Mouse (Mus musculus) heart, embryonic 14.5 days (tissue): ENCODE data around the gene Pakap. TPM values are rescaled to one million over a fixed set of nuclear protein-coding genes. Genes with fewer than 3 reads are reported as not detected.

Experiments
- ATAC-seq: fragments of 200-750 bp; cut with Nextera tagmentation; 2 replicates; pipeline ENCODE4 v1.8.0; 2017; ENCODE audit warnings: low read depth, moderate TSS enrichment; ENCODE audit not compliant: insufficient number of reproducible peaks, insufficient read depth, low FRiP score
- H3K27ac ChIP-seq, 2 experiments: fragments of 200-500 bp in 1 of 2; fragments of 300-500 bp in 1 of 2; sonication (generic) in 1 of 2; replicated peaks in 1 of 2; 2 replicates each; pipeline ENCODE4 v1.5.1; 2012 to 2014; ENCODE audit warnings: low read depth in 2 of 2, low read length in 2 of 2, control low read depth in 1 of 2, mild to moderate bottlenecking in 1 of 2, mixed read lengths in 1 of 2; ENCODE audit not compliant: control insufficient read depth in 1 of 2, insufficient read depth in 1 of 2
- H3K27me3 ChIP-seq: fragments of 300-500 bp; sonication (generic); 2 replicates; pipeline ENCODE4 v1.6.1; 2014; ENCODE audit warnings: mild to moderate bottlenecking, low read length, control low read depth; ENCODE audit not compliant: control insufficient read depth, insufficient read depth
- H3K36me3 ChIP-seq: fragments of 300-500 bp; sonication (generic); 2 replicates; pipeline ENCODE4 v1.6.1; 2014; ENCODE audit warnings: mild to moderate bottlenecking, control low read depth, low read length, mixed read lengths; ENCODE audit not compliant: control insufficient read depth, insufficient read depth
- H3K4me1 ChIP-seq, 2 experiments: fragments of 200-500 bp in 1 of 2; fragments of 300-500 bp in 1 of 2; sonication (generic) in 1 of 2; 2 replicates each; pipeline ENCODE4 v1.6.1; 2012 to 2014; ENCODE audit warnings: low read length in 2 of 2, control low read depth in 1 of 2, mixed read lengths in 1 of 2; ENCODE audit not compliant: control insufficient read depth in 2 of 2, insufficient read depth in 2 of 2
- H3K4me2 ChIP-seq: fragments of 300-500 bp; sonication (generic); 2 replicates; pipeline ENCODE4 v1.6.1; 2014; ENCODE audit warnings: mild to moderate bottlenecking, low read length
- H3K4me3 ChIP-seq, 2 experiments: fragments of 200-500 bp in 1 of 2; fragments of 300-500 bp in 1 of 2; sonication (generic) in 1 of 2; 2 replicates each; pipeline ENCODE4 v1.5.1; 2012 to 2014; ENCODE audit warnings: low read length in 2 of 2, mild to moderate bottlenecking in 2 of 2, control low read depth in 1 of 2, low read depth in 1 of 2, moderate library complexity in 1 of 2; ENCODE audit not compliant: control insufficient read depth in 1 of 2, insufficient read depth in 1 of 2
- H3K9ac ChIP-seq: fragments of 300-500 bp; sonication (generic); 2 replicates; pipeline ENCODE4 v1.6.1; 2014; ENCODE audit warnings: mild to moderate bottlenecking, low read length
- H3K9me3 ChIP-seq: fragments of 300-500 bp; sonication (generic); 2 replicates; pipeline ENCODE4 v1.6.1; 2016; ENCODE audit warnings: low read length, control low read depth; ENCODE audit not compliant: control insufficient read depth
- WGBS: fragments of 180-500 bp; shearing (Covaris S2); extraction: QIAGEN DNeasy Blood & Tissue Kit; methylation state at CpG from one replicate; pipeline ENCODE4 v1.1.7; 2014; 5-methylcytosine and 5-hydroxymethylcytosine counted together
- polyA plus RNA-seq: library from polyadenylated mRNA; unstranded; fragments of >200 nt; fragmentation: Nextera tagmentation; extraction: Ambion mirVana; gene quantifications from 2 replicates; pipeline ENCODE4 v1.2.1, GENCODE M21; 2014

Gene Pakap
- 59.6 and 66.0 TPM in 2 replicates for polyA plus RNA-seq

DNA sequence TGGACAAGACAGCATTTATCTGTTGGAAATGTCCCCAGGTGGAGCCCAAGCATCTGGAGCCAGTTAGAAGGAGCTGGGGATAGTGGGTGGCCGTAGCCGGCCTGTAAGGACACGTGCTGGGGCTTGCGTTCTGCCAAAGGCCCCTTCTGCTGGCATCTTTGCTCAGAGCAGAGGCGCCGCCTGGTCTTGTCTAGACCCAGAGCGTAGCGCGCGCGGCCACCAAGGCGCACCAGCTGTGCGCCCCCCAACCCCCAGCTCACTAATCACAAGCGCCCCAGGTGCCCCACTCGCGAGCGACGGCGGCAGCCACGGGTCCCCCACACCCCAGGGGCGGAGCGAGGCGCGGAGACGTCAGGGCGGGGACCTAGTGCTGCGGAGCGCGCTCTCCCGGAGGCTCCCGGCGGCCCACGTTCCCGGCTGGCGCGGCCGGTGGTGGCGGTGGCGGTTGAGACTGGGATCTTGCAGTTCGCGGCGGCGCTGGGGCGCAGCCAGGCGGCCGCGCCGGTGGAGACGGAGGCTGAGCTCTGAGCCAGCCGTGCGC lies at the start of gene Pakap:
TSS of gene Pakap (plus strand) at position 514 of the 541 bp plus-strand sequence.
- Histone ChIP-seq H3K9ac (peak within 1 kb of the TSS; percentile 95), H3K4me3 (peak within 1 kb of the TSS; percentile 77 to 82), H3K9me3 (no peaks in the 10 kb centered on the region), H3K4me1 (peaks cover 22 to 49% of the 10 kb centered on the region in 2 experiments), H3K27me3 (no peaks in the 10 kb centered on the region), H3K36me3 (peaks cover 6% of the 10 kb centered on the region; the same call in 1 of the 2 replicates), H3K27ac (peak within 1 kb of the TSS; percentile 98), H3K4me2 (peak within 1 kb of the TSS; percentile 77)
- WGBS, result under 1% methylated on average over 50 of the region's 51 CpGs
- peak; percentile 74 for ATAC-seq

DNA sequence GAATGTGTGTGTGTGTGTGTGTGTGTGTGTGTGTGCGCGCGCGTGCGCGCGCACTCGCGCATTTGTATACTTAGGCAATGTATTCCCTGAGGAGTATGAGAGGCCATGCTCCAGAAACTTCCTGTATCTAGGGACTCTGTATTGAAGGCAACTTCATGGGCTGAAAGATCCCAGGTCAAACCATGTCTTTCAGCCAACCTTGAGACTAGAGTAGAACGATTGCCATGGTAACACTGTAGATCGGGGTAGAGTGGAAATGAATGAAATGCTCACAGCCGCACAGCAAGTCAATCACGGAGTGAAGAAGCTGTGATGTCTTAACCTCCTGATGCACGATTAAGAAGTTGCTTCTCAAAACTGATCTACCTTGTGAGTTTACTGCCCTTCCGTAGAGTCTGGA lies 44.5 kb upstream of the Pakap start:
- ATAC-seq, result no peak
- H3K27me3 ChIP-seq, result no peaks in the 10 kb centered on the region
- no peak overlapping the region for H3K4me3 ChIP-seq
- H3K4me1 ChIP-seq, result peaks cover 3 to 13% of the 10 kb centered on the region in 2 experiments; a peak in 3 of 4 replicates
- 97% methylated on average over 15 of the region's 15 CpGs for WGBS
- no peaks in the 10 kb centered on the region for H3K9me3 ChIP-seq
- H3K36me3 ChIP-seq, result no peaks in the 10 kb centered on the region
- H3K27ac ChIP-seq, result no peak overlapping the region
- no peak overlapping the region for H3K4me2 ChIP-seq
- no peak overlapping the region for H3K9ac ChIP-seq

DNA sequence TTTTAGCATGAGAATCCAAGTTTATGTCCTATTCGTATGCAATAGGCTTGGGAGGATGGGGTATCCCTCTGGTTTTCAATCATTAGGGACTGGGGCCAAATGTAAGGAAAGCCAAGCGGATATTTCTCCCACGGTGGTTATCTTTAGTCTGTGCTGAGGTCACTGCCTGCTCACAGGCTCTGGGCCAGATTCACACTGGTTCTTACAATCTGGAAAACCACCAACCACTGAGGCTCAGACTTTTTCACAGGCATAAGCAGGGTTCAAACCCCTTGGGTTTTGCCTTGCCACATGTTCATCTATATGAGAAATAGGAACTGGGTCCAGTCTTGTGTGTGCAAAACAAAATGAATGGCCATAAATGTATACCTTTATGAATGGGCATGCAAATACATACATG lies 43.5 kb upstream of the Pakap start:
- Histone ChIP-seq H3K9ac (no peak overlapping the region), H3K36me3 (no peaks in the 10 kb centered on the region), H3K4me3 (no peak overlapping the region), H3K9me3 (no peaks in the 10 kb centered on the region), H3K27ac (peak overlapping the region in 1 of 2 experiments; percentile 53; a peak in 1 of 4 replicates), H3K4me2 (no peak overlapping the region), H3K27me3 (no peaks in the 10 kb centered on the region), H3K4me1 (peaks cover 3 to 13% of the 10 kb centered on the region in 2 experiments; a peak in 3 of 4 replicates)
- ATAC-seq, result no peak; the same call in 1 of the 2 replicates
- 36% methylated on average over 3 of the region's 3 CpGs for WGBS

DNA sequence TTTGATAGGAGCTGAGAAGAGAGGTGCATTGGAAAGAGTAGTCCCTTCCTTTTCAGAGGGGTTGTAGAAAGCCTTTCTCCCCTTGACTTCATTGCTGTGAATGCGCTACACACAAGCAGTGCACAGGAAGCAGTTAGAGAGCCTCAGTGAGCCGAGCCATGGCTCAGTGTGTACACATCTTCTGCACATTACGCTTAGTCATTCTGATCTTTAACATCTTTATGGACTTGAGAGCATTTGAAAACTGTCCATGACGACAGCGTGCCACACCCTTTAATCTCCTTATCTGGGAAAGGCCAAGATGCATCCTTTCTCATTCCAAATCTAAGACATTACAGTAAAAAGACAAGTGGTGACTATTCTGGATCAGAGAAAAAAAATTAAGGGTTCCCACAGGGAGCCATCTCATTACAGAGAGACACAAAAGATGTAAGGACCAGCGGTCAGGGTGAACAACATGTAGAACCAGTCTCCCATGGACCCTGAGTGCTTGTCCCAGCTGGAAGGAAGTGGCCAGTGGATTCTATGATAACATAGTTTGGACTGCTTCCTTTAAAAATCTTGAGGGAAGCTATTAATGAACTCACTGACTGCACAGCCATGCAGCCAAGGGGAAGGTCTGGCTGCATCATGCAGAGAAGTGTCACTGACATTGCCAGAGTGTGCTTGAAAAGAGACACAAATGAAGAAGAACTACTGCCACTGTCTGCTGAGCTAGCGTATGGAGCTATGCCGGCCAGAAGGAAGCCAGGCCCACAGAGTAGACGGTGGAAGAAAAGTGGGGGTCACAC lies 42.6 kb upstream of the Pakap start:
- Histone ChIP-seq H3K27ac (peak overlapping the region; percentile 53 to 61; a peak in 2 of 4 replicates), H3K27me3 (no peaks in the 10 kb centered on the region), H3K36me3 (no peaks in the 10 kb centered on the region), H3K9ac (no peak overlapping the region), H3K4me1 (peaks cover 3 to 13% of the 10 kb centered on the region in 2 experiments; a peak in 3 of 4 replicates), H3K4me2 (no peak overlapping the region), H3K9me3 (no peaks in the 10 kb centered on the region), H3K4me3 (no peak overlapping the region)
- 54% methylated on average over 9 of the region's 9 CpGs for WGBS
- no peak for ATAC-seq

DNA sequence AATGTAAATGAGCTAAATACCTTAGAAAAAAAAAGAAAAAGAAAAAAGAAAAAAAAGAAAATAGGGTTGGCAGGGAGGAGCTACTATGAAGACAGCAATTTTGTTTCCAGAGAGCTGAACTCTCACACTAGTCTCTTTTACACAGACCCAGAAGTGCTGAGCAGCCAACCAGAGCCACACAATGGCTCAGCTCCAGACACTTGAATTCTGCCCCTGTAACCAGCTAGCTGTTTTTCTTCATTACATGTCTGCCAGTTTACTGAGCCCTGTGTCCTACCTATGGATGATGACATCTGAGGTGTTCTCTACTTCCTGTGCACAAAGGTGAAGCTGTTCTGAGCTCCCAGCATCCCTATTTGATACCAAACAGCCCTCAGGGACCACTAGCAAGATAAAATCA lies 39.7 kb upstream of the Pakap start:
- Histone ChIP-seq H3K9me3 (no peaks in the 10 kb centered on the region), H3K4me1 (peaks cover 3 to 13% of the 10 kb centered on the region in 2 experiments; a peak in 3 of 4 replicates), H3K27me3 (no peaks in the 10 kb centered on the region), H3K4me2 (no peak overlapping the region), H3K36me3 (no peaks in the 10 kb centered on the region), H3K4me3 (no peak overlapping the region), H3K9ac (no peak overlapping the region), H3K27ac (no peak overlapping the region)
- ATAC-seq, result no peak

DNA sequence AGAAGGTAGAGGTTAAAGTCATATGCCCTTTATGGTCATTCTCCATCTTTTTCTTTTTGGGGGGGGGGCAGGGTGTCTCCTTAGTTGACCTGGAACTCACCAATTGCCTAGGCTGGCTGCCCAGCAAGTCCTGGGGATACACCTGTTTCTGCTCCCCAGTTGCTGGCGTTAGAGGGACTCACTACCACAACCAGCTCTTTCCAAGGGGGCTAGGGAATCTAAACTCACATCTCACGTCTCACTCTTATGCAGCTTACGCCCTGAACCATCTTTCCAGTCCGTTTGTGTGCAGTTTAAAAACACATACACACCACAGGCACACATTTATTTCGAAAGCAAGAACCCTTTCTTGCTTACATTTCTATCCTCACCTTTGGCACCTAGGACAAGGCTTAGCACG lies 34.3 kb upstream of the Pakap start:
- Histone ChIP-seq H3K9ac (no peak overlapping the region), H3K36me3 (no peaks in the 10 kb centered on the region), H3K4me3 (no peak overlapping the region), H3K4me1 (peaks cover 29 to 33% of the 10 kb centered on the region in 2 experiments), H3K27me3 (no peaks in the 10 kb centered on the region), H3K9me3 (0 out of 2 replicates have a peak, but pooled peaks cover 2% of the 10 kb centered on the region), H3K4me2 (peak overlapping the region; percentile 7; the same call in 1 of the 2 replicates), H3K27ac (no peak overlapping the region)
- WGBS, result 82% methylated on average over 6 of the region's 6 CpGs
- ATAC-seq, result no peak

DNA sequence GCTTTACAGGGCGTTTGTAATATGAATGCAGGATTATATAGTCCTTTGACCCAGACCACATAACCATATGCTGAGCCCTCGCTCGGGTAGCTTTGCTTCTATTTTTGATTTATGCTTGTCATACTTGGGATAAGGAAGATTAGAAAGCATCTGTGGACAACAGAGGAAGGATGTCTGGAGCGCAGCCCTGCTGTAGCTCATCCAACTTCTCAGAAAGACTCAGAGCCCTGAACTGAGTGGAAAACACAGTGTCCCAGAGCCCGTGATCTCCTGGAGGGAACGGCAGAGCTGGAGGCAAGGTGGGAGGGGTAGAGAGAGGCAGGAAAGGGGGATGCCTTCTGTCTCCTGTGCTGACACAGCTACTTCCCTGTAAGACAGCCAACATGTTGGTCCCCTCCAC lies 33.7 kb upstream of the Pakap start:
- Histone ChIP-seq H3K4me2 (peak overlapping the region; percentile 7; the same call in 1 of the 2 replicates), H3K4me3 (no peak overlapping the region), H3K27me3 (no peaks in the 10 kb centered on the region), H3K36me3 (no peaks in the 10 kb centered on the region), H3K9ac (peak overlapping the region; percentile 1; the same call in 1 of the 2 replicates), H3K27ac (peak overlapping the region; percentile 36 to 46; a peak in 3 of 4 replicates), H3K4me1 (peaks cover 29 to 36% of the 10 kb centered on the region in 2 experiments), H3K9me3 (0 out of 2 replicates have a peak, but pooled peaks cover 2% of the 10 kb centered on the region)
- ATAC-seq, result no peak
- 15% methylated on average over 6 of the region's 6 CpGs for WGBS
